Mouse (Mus musculus): ENCODE data around the gene Zfp287.
A peak's percentile ranks its signal among the peaks of the same experiment; 100 is the strongest.
"Not testable (repeated sequence)": the region's sequence is repeated elsewhere in the genome, so short reads cannot be mapped to it uniquely, and the experiment has no call there.

Zfp287 gene

GRCm38 (mm10) chr11:62731311-62732021 is at the start of gene Zfp287:
Zfp287 (minus strand) TSS chr11:62731905.
- DNase-seq: peak; percentile 91

GRCm38 (mm10) chr11:62776510-62776909 is 44.8 kb upstream of the Zfp287 start:
- no peak for DNase-seq

GRCm38 (mm10) chr11:62760755-62761457 is 29.2 kb upstream of the Zfp287 start:
- DNase-seq: no peak

GRCm38 (mm10) chr11:62758491-62758890 is 26.8 kb upstream of the Zfp287 start:
- DNase-seq: no peak

GRCm38 (mm10) chr11:62757906-62758305 is 26.2 kb upstream of the Zfp287 start:
- no peak for DNase-seq

GRCm38 (mm10) chr11:62757143-62757507 is 25.4 kb upstream of the Zfp287 start:
- no peak for DNase-seq

- DNase-seq: peak; percentile 93
These were observed 24.9 kb upstream of the Zfp287 start for GRCm38 (mm10) chr11:62756456-62757142.

- no peak for DNase-seq
These were observed 21.1 kb upstream of the Zfp287 start, which contains the start of gene Gm10428 for GRCm38 (mm10) chr11:62752780-62753179. Gm10428 (plus strand) TSS chr11:62753100.

GRCm38 (mm10) chr11:62752191-62752590 is 20.5 kb upstream of the Zfp287 start:
- no peak for DNase-seq

- not testable (repeated sequence) for DNase-seq
These were observed 17.7 kb upstream of the Zfp287 start for GRCm38 (mm10) chr11:62749445-62749844.

GRCm38 (mm10) chr11:62748062-62748461 is 16.4 kb upstream of the Zfp287 start:
- DNase-seq: no peak

- DNase-seq: no peak
These were observed 15.5 kb upstream of the Zfp287 start for GRCm38 (mm10) chr11:62747227-62747626.

- DNase-seq: peak; percentile 68
These were observed 14.4 kb upstream of the Zfp287 start for GRCm38 (mm10) chr11:62746001-62746533.

GRCm38 (mm10) chr11:62744103-62744502 is 12.4 kb upstream of the Zfp287 start:
- peak; percentile 73 for DNase-seq

- DNase-seq: no peak
These were observed 10.7 kb upstream of the Zfp287 start for GRCm38 (mm10) chr11:62742261-62742957.

GRCm38 (mm10) chr11:62741186-62741585 is 9.5 kb upstream of the Zfp287 start:
- no peak for DNase-seq

- no peak for DNase-seq
These were observed 960 bp upstream of the Zfp287 start for GRCm38 (mm10) chr11:62732665-62733064.

- no peak for DNase-seq
These were observed 300 bp upstream of the Zfp287 start for GRCm38 (mm10) chr11:62732022-62732387.

GRCm38 (mm10) chr11:62728276-62728675 is 3.4 kb downstream of the Zfp287 start:
- DNase-seq: no peak

- DNase-seq: no peak
These were observed 21.0 kb downstream of the Zfp287 start for GRCm38 (mm10) chr11:62710657-62711056.

- DNase-seq: no peak
These were observed 23.5 kb downstream of the Zfp287 start for GRCm38 (mm10) chr11:62708252-62708651.

GRCm38 (mm10) chr11:62706141-62706540 is 25.6 kb downstream of the Zfp287 start:
- no peak for DNase-seq

- DNase-seq: no peak
These were observed 30.5 kb downstream of the Zfp287 start for GRCm38 (mm10) chr11:62701218-62701617.

Measured in right cerebral cortex, postnatal 14 days (tissue).